Mouse (Mus musculus) yolk sac, embryonic 10.5 days (tissue): Measurements from ENCODE around the gene 4931428F04Rik.

ENCODE experiments used
- DNase-seq: peaks from one replicate; pipeline ENCODE4 v3.0.0-alpha.2; 2017; ENCODE audit warnings: low spot score

Gene 4931428F04Rik

GRCm38 (mm10) chr8:105289805-105290460 lies at the start of gene 4931428F04Rik:
TSS of gene 4931428F04Rik (minus strand) at chr8:105289864.
- DNase-seq, result peak; percentile 45

- DNase-seq, result no peak
Measured at GRCm38 (mm10) chr8:105338992-105339391, 49.3 kb upstream of the 4931428F04Rik start.

- no peak for DNase-seq
Measured at GRCm38 (mm10) chr8:105336373-105337130, 46.9 kb upstream of the 4931428F04Rik start.

GRCm38 (mm10) chr8:105332523-105332922 lies 42.9 kb upstream of the 4931428F04Rik start:
- no peak for DNase-seq

GRCm38 (mm10) chr8:105331931-105332330 lies 42.3 kb upstream of the 4931428F04Rik start:
- no peak for DNase-seq

- no peak for DNase-seq
Measured at GRCm38 (mm10) chr8:105331469-105331868, 41.8 kb upstream of the 4931428F04Rik start.

GRCm38 (mm10) chr8:105330325-105330724 lies 40.7 kb upstream of the 4931428F04Rik start:
- no peak for DNase-seq

- no peak for DNase-seq
Measured at GRCm38 (mm10) chr8:105326968-105327367, 37.3 kb upstream of the 4931428F04Rik start.

- peak; percentile 96 for DNase-seq
Measured at GRCm38 (mm10) chr8:105326141-105326672, 36.5 kb upstream of the 4931428F04Rik start, which contains the start of the genes Lrrc29 and Tmem208. TSS of gene Lrrc29 (minus strand) at chr8:105326278. TSS of gene Tmem208 (plus strand) at chr8:105326354.

GRCm38 (mm10) chr8:105325641-105326093 lies 36.0 kb upstream of the 4931428F04Rik start:
- no peak for DNase-seq

GRCm38 (mm10) chr8:105323183-105323582 lies 33.5 kb upstream of the 4931428F04Rik start:
- no peak for DNase-seq

GRCm38 (mm10) chr8:105318662-105319190 lies 29.1 kb upstream of the 4931428F04Rik start:
- no peak for DNase-seq

- no peak for DNase-seq
Measured at GRCm38 (mm10) chr8:105317941-105318340, 28.3 kb upstream of the 4931428F04Rik start.

GRCm38 (mm10) chr8:105315073-105315769 lies 25.6 kb upstream of the 4931428F04Rik start:
- no peak for DNase-seq

GRCm38 (mm10) chr8:105313622-105314402 lies 24.1 kb upstream of the 4931428F04Rik start:
- DNase-seq, result no peak

- DNase-seq, result no peak
Measured at GRCm38 (mm10) chr8:105312891-105313481, 23.3 kb upstream of the 4931428F04Rik start.

GRCm38 (mm10) chr8:105311718-105312117 lies 22.1 kb upstream of the 4931428F04Rik start:
- DNase-seq, result no peak

GRCm38 (mm10) chr8:105310118-105310517 lies 20.5 kb upstream of the 4931428F04Rik start:
- no peak for DNase-seq

- DNase-seq, result no peak
Measured at GRCm38 (mm10) chr8:105309142-105309847, 19.6 kb upstream of the 4931428F04Rik start.

- DNase-seq, result no peak
Measured at GRCm38 (mm10) chr8:105308428-105308827, 18.8 kb upstream of the 4931428F04Rik start.
